Mouse (Mus musculus): Measurements from ENCODE around the gene Evi2.

The Evi2 gene

GRCm38 (mm10) chr11:79530333-79530761 lies at the start of gene Evi2, which contains the start of gene Evi2a:
Gene Evi2 (minus strand): TSS chr11:79530589.
Gene Evi2a (minus strand): TSS chr11:79530609.
- peak in 1 of 2 experiments; percentile 29 for DNase-seq (ENCODE audit: low spot score in 2 of 2)

- DNase-seq (ENCODE audit: low spot score in 2 of 2): peak; percentile 80 to 91
Observed at GRCm38 (mm10) chr11:79577741-79578140, 47.4 kb upstream of the Evi2 start.

GRCm38 (mm10) chr11:79575383-79576073 lies 45.1 kb upstream of the Evi2 start:
- no peak for DNase-seq (ENCODE audit: low spot score in 2 of 2)

DNA sequence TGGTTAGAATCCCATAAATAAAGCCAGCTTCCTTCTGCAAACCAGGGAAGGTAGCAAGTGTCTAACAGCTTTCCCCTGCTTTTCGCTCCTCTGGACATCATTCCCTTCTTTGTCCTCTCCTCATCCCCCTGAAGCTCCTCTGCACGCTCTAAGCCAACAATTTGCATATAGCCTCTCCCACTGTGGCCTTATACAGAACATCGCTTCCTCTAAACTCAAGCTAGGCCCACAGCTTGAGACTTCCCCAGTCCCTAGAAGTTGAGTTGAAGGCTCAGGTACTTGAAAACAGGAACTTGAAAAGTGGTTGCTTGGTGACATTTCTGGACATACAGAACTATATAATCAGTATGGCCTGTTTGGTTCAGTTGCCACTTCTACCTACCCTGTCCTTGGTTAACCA lies 43.4 kb upstream of the Evi2 start:
- DNase-seq (ENCODE audit: low spot score in 2 of 2): no peak

- no peak for DNase-seq (ENCODE audit: low spot score in 2 of 2)
Observed at GRCm38 (mm10) chr11:79570319-79570718, 39.9 kb upstream of the Evi2 start.

GRCm38 (mm10) chr11:79568197-79568911 lies 38.0 kb upstream of the Evi2 start:
- DNase-seq (ENCODE audit: low spot score in 2 of 2): no peak

- DNase-seq (ENCODE audit: low spot score in 2 of 2): no peak
Observed at GRCm38 (mm10) chr11:79566947-79567346, 36.6 kb upstream of the Evi2 start.

DNA sequence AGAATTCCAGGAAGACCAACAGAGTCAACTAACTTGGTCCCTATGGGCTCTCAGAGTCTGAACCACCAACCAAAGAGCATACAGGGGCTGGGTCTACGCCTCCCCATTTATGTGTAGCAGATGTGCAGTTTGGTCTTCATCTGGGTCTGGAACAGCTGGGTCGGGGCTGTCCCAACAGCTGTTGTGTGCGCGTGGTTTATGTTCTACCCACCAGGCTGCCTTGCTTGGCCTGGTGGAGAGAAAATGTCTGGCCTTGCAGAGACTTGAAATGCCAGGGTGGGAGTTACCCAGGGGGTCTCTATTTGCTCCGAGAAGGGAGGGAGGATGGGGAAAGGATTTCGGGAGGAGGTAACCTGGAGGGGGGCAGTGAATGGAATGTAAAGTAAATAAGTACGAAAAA lies 33.1 kb upstream of the Evi2 start:
- no peak for DNase-seq (ENCODE audit: low spot score in 2 of 2)

GRCm38 (mm10) chr11:79560536-79560935 lies 30.1 kb upstream of the Evi2 start:
- DNase-seq (ENCODE audit: low spot score in 2 of 2): no peak

GRCm38 (mm10) chr11:79552622-79553021 lies 22.2 kb upstream of the Evi2 start:
- DNase-seq (ENCODE audit: low spot score in 2 of 2): no peak

GRCm38 (mm10) chr11:79536293-79536692 lies 5.9 kb upstream of the Evi2 start:
- DNase-seq (ENCODE audit: low spot score in 2 of 2): no peak

- no peak for DNase-seq (ENCODE audit: low spot score in 2 of 2)
Observed at GRCm38 (mm10) chr11:79535554-79535953, 5.2 kb upstream of the Evi2 start.

DNA sequence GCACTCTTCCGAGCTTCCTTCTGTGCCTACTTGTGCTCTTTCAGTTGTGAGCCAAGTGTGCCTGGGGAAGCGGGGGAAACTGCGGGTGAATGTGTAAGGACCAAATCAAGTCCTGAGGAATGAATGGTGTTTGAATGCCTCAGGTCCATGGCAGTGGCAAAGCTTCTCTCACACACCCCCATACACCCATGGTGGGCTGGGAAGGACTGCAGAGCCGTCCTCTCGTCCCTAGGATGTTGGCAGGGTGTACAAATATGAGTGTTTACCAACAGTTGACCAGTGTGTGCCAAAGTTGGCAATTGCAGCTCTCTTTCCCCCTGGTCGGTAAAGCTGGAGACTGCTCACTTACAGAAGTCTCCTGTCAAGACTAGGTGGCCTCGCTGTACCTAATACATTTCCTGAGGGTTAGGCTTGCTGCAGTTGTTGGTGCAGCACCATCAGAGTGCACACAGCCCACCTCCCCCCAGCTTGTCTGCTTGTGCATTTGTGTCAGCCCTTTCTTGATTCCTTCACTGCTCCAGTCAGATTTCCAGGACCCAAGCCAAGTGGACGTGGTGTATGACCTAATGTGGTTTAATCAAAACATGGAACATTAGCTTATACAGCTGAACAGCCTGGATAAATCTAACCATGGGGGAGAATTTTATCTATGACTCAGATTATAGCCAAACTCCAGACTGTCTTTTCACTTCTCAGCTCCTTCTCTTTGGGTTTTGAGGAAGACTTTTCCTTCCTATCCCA lies 3.7 kb upstream of the Evi2 start:
- DNase-seq (ENCODE audit: low spot score in 2 of 2): no peak

GRCm38 (mm10) chr11:79533311-79533710 lies 2.9 kb upstream of the Evi2 start:
- no peak for DNase-seq (ENCODE audit: low spot score in 2 of 2)

DNA sequence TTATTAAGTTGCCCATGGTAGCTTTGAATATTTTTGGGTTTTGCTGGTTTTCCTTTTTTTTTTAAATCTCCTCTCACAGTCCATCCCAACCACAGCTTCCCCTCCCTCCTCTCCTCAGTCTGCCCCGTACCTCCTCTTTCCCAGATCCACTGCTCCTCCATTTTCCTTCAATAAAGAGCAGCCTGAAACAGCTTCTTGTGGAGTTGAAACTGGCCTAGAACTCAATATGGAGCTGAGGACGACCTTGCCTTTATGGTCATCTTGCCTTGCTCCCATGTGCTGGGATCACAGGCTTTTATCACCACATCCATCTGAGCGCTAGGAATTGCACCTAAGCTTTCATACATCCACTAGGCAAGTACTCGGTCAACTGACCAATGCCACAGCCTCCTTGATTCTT lies 1.1 kb upstream of the Evi2 start:
- DNase-seq (ENCODE audit: low spot score in 2 of 2): no peak

- DNase-seq (ENCODE audit: low spot score in 2 of 2): no peak
Observed at GRCm38 (mm10) chr11:79530774-79531173, 385 bp upstream of the Evi2 start.

GRCm38 (mm10) chr11:79529736-79530135 lies 653 bp downstream of the Evi2 start:
- no peak for DNase-seq (ENCODE audit: low spot score in 2 of 2)

DNA sequence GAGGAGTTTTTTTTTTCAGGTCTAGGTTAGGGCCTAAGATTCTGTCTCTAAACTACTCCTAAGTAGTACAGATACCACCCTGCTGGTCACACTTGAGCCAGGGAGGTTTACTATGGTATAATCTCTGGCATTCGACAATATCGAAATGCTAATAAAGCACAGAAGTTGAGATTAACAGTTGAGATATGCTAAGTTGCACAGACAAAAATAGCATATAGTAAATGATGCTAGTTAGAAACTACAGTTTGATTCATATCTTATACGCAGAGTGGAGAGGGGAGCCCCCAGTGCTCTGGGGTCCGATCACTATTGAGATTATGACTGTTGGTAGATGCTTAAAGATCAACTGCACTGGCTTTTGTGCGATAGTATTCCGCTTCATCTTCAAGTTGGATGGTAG lies 1.2 kb downstream of the Evi2 start:
- DNase-seq (ENCODE audit: low spot score in 2 of 2): no peak

DNA sequence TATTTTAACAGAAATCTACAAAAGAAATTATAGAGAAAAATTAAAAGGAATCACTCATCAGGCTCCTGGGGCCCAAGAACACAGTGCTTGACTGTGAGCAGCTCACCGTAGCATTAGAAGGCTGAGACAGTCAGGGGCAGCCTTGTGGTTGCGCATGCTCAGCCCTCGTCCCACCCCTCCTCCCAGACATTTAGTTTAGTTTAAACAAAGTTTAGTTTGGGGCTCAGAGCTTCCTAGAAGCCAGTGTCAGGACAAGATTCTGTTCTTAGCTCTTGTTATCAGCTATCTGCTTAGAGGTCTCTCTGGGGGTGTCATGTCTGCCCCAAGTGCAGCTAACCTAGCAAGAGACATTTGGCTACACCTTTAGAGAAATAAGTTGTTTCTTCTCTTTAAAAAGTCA lies 1.8 kb downstream of the Evi2 start:
- no peak for DNase-seq (ENCODE audit: low spot score in 2 of 2)

DNA sequence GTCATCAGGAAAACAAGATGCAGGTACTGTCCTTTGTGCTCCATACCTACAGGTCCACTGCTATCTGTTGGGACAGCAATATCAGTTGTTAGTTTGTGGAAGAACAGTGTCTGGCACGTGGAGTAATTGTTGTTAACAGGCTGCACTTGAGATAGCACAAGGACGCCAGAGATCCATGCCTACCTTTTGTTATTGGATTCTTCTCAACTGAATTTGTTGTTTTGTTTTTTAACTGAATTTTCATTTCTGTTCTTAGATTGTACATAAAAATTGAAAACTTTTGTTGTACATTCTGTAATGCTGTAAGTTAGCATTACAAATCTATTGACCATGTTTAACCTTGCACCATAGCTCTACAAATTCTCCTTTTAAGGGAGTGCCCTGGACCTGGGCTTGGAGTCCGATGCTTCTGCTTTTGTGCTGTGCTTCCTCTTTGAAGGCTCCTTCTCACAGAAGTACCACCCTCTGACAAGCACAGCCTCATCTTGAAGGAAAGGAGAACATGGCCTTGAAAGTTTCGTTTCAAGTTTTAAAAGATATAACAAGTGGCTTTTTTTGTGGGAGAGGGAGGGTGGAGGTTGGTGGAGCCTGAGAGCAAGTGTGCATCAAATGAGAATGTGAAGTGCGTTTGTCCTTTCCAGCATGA lies 2.5 kb downstream of the Evi2 start:
- DNase-seq (ENCODE audit: low spot score in 2 of 2): peak in 1 of 2 experiments; percentile 42

DNA sequence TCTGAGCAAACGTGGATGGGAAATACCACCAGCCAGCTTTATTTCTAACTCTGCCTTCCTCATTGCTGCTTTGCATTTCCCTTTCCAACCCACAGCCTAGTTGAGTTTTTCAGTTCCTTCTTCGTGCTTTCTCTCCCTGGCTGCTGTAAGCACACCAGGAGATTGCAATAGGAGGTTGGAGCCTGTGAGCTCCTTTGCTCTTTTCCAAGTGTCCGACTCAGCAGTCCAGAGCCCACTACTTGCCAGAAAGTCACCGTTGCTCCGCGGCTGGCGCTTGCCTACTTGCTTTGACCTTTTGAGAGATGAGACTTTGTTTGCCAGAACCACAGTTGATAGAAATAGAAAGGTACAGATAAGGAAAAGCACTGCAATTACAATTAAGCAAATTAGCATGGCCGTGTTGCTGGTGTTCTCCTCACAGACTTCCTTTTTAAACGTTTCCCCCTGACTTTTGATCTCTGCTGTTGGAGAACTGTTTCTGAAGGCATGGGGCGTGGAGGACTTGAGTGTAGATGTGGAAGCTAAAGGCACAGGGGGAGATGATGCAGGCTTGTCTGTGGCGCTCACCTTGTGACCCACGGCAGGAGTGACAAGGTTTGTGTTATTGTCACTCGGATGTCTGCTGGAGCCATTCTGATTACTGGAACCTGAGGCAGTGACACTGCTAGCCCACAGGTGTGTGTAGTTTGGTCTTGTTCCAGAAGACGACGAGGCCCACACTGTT lies 3.2 kb downstream of the Evi2 start:
- peak; percentile 30 to 69 for DNase-seq (ENCODE audit: low spot score in 2 of 2)
